Mouse (Mus musculus) left cerebral cortex, postnatal 14 days (tissue): ENCODE data around the gene Olfr171. TPM values are rescaled to one million over a fixed set of nuclear protein-coding genes. Genes with fewer than 3 reads are reported as not detected.
"Not testable (repeated sequence)": the region's sequence is repeated elsewhere in the genome, so short reads cannot be mapped to it uniquely, and the experiment has no call there.

Experiments used
- DNase-seq, 2 experiments: peaks; one replicate each; pipeline ENCODE4 v3.0.0; 2021 to 2022; ENCODE audit warnings: low spot score in 2 of 2, mixed read lengths in 1 of 2
- intact Hi-C: fragments of 180-260 bp; cut with DNase I; formaldehyde crosslinking; loops from one replicate; pipeline ENCODE4 v1.15.1; 2025
- long read RNA-seq, 2 experiments: library from polyadenylated mRNA; stranded (forward); transcript quantifications; one replicate each; pipeline ENCODE4 v2.0.0; 2021
- total RNA-seq, 2 experiments: library from RNA; stranded (reverse); gene quantifications; 2 replicates each; pipeline ENCODE4 v1.2.3; 2021

Gene Olfr171
- total RNA-seq, result not detected
- long read RNA-seq, experiment 1, result 0 reads
- long read RNA-seq, experiment 2, result 0 reads

- no peak for DNase-seq
- intact Hi-C loops, result no loop called here
Measured at GRCm38 (mm10) chr16:19629816-19630215, at the start of gene Olfr171. Gene Olfr171 (minus strand): TSS chr16:19629916.

GRCm38 (mm10) chr16:19670768-19671357 lies 41.1 kb upstream of the Olfr171 start:
- intact Hi-C loops, result no loop called here
- DNase-seq, result no peak

GRCm38 (mm10) chr16:19666312-19666711 lies 36.6 kb upstream of the Olfr171 start:
- intact Hi-C loops, result no loop called here
- no peak for DNase-seq

GRCm38 (mm10) chr16:19611782-19612181 lies 17.9 kb downstream of the Olfr171 start, which contains the start of gene Olfr170:
Gene Olfr170 (minus strand): TSS chr16:19611882.
- DNase-seq, intact Hi-C loops: not testable (repeated sequence)

- intact Hi-C loops, result no loop called here
- DNase-seq, result no peak
Measured at GRCm38 (mm10) chr16:19603166-19603565, 26.6 kb downstream of the Olfr171 start.

Other genes starting within 250 kb of the Olfr171 start
- gene Olfr165, start 206.8 kb downstream of the Olfr171 start, total RNA-seq, result not detected
- not detected for gene Olfr166, start 146.2 kb downstream of the Olfr171 start, total RNA-seq
- gene Olfr167, start 107.7 kb downstream of the Olfr171 start, total RNA-seq, result not detected
- not detected for gene Olfr168, start 94.4 kb downstream of the Olfr171 start, total RNA-seq
- not detected for gene Olfr169, start 58.1 kb downstream of the Olfr171 start, total RNA-seq
- gene Olfr170, start 18.0 kb downstream of the Olfr171 start, total RNA-seq, result not detected
- under 1 TPM in 1 of 2 experiments, not detected in 1; 0.11 TPM for gene Lamp3, start 76.5 kb upstream of the Olfr171 start, total RNA-seq
- gene B3gnt5, start 130.3 kb upstream of the Olfr171 start, total RNA-seq, result 1 to 10 TPM in 1 of 2 experiments, under 1 TPM in 1; 0.99 to 1.5 TPM